9 mouse cellular contexts compared by ENCODE assay signal in the genomic region with DNA sequence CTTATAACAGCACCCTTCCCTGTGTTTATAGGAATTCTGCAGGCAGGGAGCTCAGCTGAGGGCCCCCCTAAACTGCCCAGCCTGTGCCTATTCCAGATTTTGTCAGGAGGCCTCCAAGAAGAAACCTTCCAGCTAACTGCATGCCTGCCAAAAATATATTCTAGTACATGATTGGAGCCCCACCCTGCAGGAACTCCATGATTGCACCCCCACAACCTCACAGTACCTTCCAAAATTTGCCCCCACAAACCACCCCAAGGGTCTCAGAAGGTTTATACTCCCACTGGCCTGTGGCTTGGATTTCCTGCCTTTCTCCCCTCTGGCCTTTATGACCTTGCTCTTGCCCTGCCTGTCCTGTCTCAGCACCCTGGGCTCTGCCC. TPM values are rescaled to one million over a fixed set of nuclear protein-coding genes. Genes with fewer than 3 reads are reported as not detected.
A peak's percentile ranks its signal among the peaks of the same experiment; 100 is the strongest.
DNase-seq lines count a peak whose midpoint lies in the region; ATAC-seq lines count a peak whose summit lies in the region.
"Had no signal": no experiment of that assay in that cellular context is flagged by ENCODE, and none has a peak within 500 bp of the region (broad histone marks: within the 10 kb centered on the region; RNA-seq: fewer than 3 reads in every experiment).

No protein-coding gene starts in this region.

- no peak overlapping the region for H3K4me3 ChIP-seq in kidney, embryonic 14.5 days (ENCODE audit: low read length)
- H3K4me3 ChIP-seq in embryonic facial prominence, embryonic 15.5 days (replicated peaks): no peak overlapping the region
- H3K4me3 ChIP-seq in hindbrain, embryonic 15.5 days: no peak overlapping the region
- H3K4me3 ChIP-seq in midbrain, embryonic 15.5 days: no peak overlapping the region

- H3K4me2 ChIP-seq in kidney, embryonic 14.5 days (replicated peaks; ENCODE audit: low read depth, low read length): no peak overlapping the region
- peak overlapping the region; percentile 27; the same call in 1 of the 2 replicates for H3K4me2 ChIP-seq in embryonic facial prominence, embryonic 15.5 days (replicated peaks)
- H3K4me2 ChIP-seq in hindbrain, embryonic 15.5 days: no peak overlapping the region
- H3K4me2 ChIP-seq in midbrain, embryonic 15.5 days: no peak overlapping the region

- no peak for ATAC-seq in kidney, embryonic 14.5 days (ENCODE audit: low FRiP score, low TSS enrichment)
- ATAC-seq in embryonic facial prominence, embryonic 15.5 days (ENCODE audit: insufficient number of reproducible peaks, low FRiP score, low TSS enrichment, low read depth): no peak
- no peak for ATAC-seq in hindbrain, embryonic 15.5 days (ENCODE audit: low FRiP score, low read depth)
- no peak for ATAC-seq in midbrain, embryonic 15.5 days (replicated peaks)
- no peak for ATAC-seq in erythroblast, adult 5-6 weeks (replicated peaks; ENCODE audit: low FRiP score, poor library complexity, severe bottlenecking)

- H3K27ac ChIP-seq in kidney, embryonic 14.5 days (ENCODE audit: low read depth, low read length): peak overlapping the region; percentile 95
- peak overlapping the region; percentile 96 for H3K27ac ChIP-seq in embryonic facial prominence, embryonic 15.5 days (replicated peaks)
- peak overlapping the region; percentile 70 for H3K27ac ChIP-seq in hindbrain, embryonic 15.5 days (replicated peaks)
- H3K27ac ChIP-seq in midbrain, embryonic 15.5 days: peak overlapping the region; percentile 55

- no peaks in the 10 kb centered on the region for H3K9me3 ChIP-seq in kidney, embryonic 14.5 days (ENCODE audit: control insufficient read depth, low read length)
- no peaks in the 10 kb centered on the region for H3K9me3 ChIP-seq in embryonic facial prominence, embryonic 15.5 days (replicated peaks)
- no peaks in the 10 kb centered on the region for H3K9me3 ChIP-seq in hindbrain, embryonic 15.5 days
- H3K9me3 ChIP-seq in midbrain, embryonic 15.5 days: no peaks in the 10 kb centered on the region

- H3K9ac ChIP-seq in kidney, embryonic 14.5 days (ENCODE audit: low read depth, low read length): peak overlapping the region; percentile 31; the same call in 1 of the 2 replicates
- no peak overlapping the region for H3K9ac ChIP-seq in embryonic facial prominence, embryonic 15.5 days
- H3K9ac ChIP-seq in hindbrain, embryonic 15.5 days: no peak overlapping the region
- H3K9ac ChIP-seq in midbrain, embryonic 15.5 days: no peak overlapping the region

- H3K27me3 ChIP-seq in kidney, embryonic 14.5 days (ENCODE audit: control insufficient read depth, insufficient read depth, low read length): no peaks in the 10 kb centered on the region
- no peaks in the 10 kb centered on the region for H3K27me3 ChIP-seq in embryonic facial prominence, embryonic 15.5 days
- no peaks in the 10 kb centered on the region for H3K27me3 ChIP-seq in hindbrain, embryonic 15.5 days
- no peaks in the 10 kb centered on the region for H3K27me3 ChIP-seq in midbrain, embryonic 15.5 days (replicated peaks)

- peaks cover 64% of the 10 kb centered on the region for H3K4me1 ChIP-seq in kidney, embryonic 14.5 days (ENCODE audit: control insufficient read depth, insufficient read depth, low read length)
- H3K4me1 ChIP-seq in embryonic facial prominence, embryonic 15.5 days: peaks cover 91% of the 10 kb centered on the region
- H3K4me1 ChIP-seq in hindbrain, embryonic 15.5 days (replicated peaks): peaks cover 47% of the 10 kb centered on the region
- peaks cover 43% of the 10 kb centered on the region for H3K4me1 ChIP-seq in midbrain, embryonic 15.5 days

- DNase-seq in kidney, adult 11 months: no peak
- no peak for DNase-seq in adipocyte (ENCODE audit: low spot score)
- DNase-seq in urinary bladder, adult 2 months (ENCODE audit: low spot score): no peak
- DNase-seq: cerebellum, adult 9-10 months had no signal

- H3K36me3 ChIP-seq in kidney, embryonic 14.5 days (ENCODE audit: control insufficient read depth, insufficient read depth, low read length): no peaks in the 10 kb centered on the region
- H3K36me3 ChIP-seq in embryonic facial prominence, embryonic 15.5 days: no peaks in the 10 kb centered on the region
- no peaks in the 10 kb centered on the region for H3K36me3 ChIP-seq in hindbrain, embryonic 15.5 days
- H3K36me3 ChIP-seq in midbrain, embryonic 15.5 days (replicated peaks): no peaks in the 10 kb centered on the region

RNA-seq across cellular contexts. Expression of a gene that starts 30.6 kb away (rescaled TPM):
- 22.7 and 26.8 TPM in 2 replicates for polyA plus RNA-seq in kidney, embryonic 14.5 days (2014; fragmentation: Nextera tagmentation; extraction: Ambion mirVana)
- 16.0 and 16.5 TPM in 2 replicates for polyA plus RNA-seq in embryonic facial prominence, embryonic 15.5 days (2015; fragmentation: Nextera tagmentation; extraction: Ambion mirVana)
- 14.0 and 15.4 TPM in 2 replicates for polyA plus RNA-seq in hindbrain, embryonic 15.5 days (2015; fragmentation: Nextera tagmentation; extraction: Ambion mirVana)
- polyA plus RNA-seq in midbrain, embryonic 15.5 days (2015; fragmentation: Nextera tagmentation; extraction: Ambion mirVana): 12.2 and 13.3 TPM in 2 replicates
- 0.38 and 2.3 TPM in 2 replicates for total RNA-seq in erythroblast, adult 5-6 weeks (2015; ENCODE audit: low replicate concordance)
- 0.09 and 0.98 TPM in 2 replicates for total RNA-seq in erythroblast, adult 5-6 weeks (2017; ENCODE audit: low replicate concordance)
- 5.7 and 7.5 TPM in 2 replicates for polyA plus RNA-seq in urinary bladder, adult 2 months (2012; rRNA removed)

RNA-seq across cellular contexts. Expression of a gene that starts 46.8 kb away (rescaled TPM):
- polyA plus RNA-seq in kidney, embryonic 14.5 days (2014; fragmentation: Nextera tagmentation; extraction: Ambion mirVana): 81.1 and 112 TPM in 2 replicates
- 92.5 and 93.9 TPM in 2 replicates for polyA plus RNA-seq in embryonic facial prominence, embryonic 15.5 days (2015; fragmentation: Nextera tagmentation; extraction: Ambion mirVana)
- polyA plus RNA-seq in hindbrain, embryonic 15.5 days (2015; fragmentation: Nextera tagmentation; extraction: Ambion mirVana): 19.0 and 19.4 TPM in 2 replicates
- polyA plus RNA-seq in midbrain, embryonic 15.5 days (2015; fragmentation: Nextera tagmentation; extraction: Ambion mirVana): 16.5 and 18.6 TPM in 2 replicates
- total RNA-seq in erythroblast, adult 5-6 weeks (2015; ENCODE audit: low replicate concordance): 19.6 and 29.3 TPM in 2 replicates
- 16.5 and 20.9 TPM in 2 replicates for total RNA-seq in erythroblast, adult 5-6 weeks (2017; ENCODE audit: low replicate concordance)
- 146 and 191 TPM in 2 replicates for polyA plus RNA-seq in urinary bladder, adult 2 months (2012; rRNA removed)
